Mouse (Mus musculus): ENCODE results near the gene Gm45015.
A peak's percentile ranks its signal among the peaks of the same experiment; 100 is the strongest.
"Not testable (repeated sequence)": the region's sequence is repeated elsewhere in the genome, so short reads cannot be mapped to it uniquely, and the experiment has no call there.

Gene Gm45015

GRCm38 (mm10) chrX:73336740-73337139, at the start of gene Gm45015:
Gene Gm45015 (minus strand): TSS chrX:73336840.
- ATAC-seq (ENCODE audit: insufficient number of reproducible peaks, low FRiP score, low TSS enrichment), result no peak

GRCm38 (mm10) chrX:73384924-73385323, 48.3 kb upstream of the Gm45015 start:
- no peak for ATAC-seq (ENCODE audit: insufficient number of reproducible peaks, low FRiP score, low TSS enrichment)

- no peak for ATAC-seq (ENCODE audit: insufficient number of reproducible peaks, low FRiP score, low TSS enrichment)
These were observed 47.8 kb upstream of the Gm45015 start for GRCm38 (mm10) chrX:73384419-73384818.

- ATAC-seq (ENCODE audit: insufficient number of reproducible peaks, low FRiP score, low TSS enrichment), result no peak
These were observed 26.7 kb upstream of the Gm45015 start for GRCm38 (mm10) chrX:73363291-73363690.

- no peak for ATAC-seq (ENCODE audit: insufficient number of reproducible peaks, low FRiP score, low TSS enrichment)
These were observed 20.1 kb upstream of the Gm45015 start for GRCm38 (mm10) chrX:73356719-73357118.

- ATAC-seq (ENCODE audit: insufficient number of reproducible peaks, low FRiP score, low TSS enrichment), result no peak
These were observed 19.5 kb upstream of the Gm45015 start for GRCm38 (mm10) chrX:73356163-73356562.

GRCm38 (mm10) chrX:73344346-73344745, 7.7 kb upstream of the Gm45015 start:
- no peak for ATAC-seq (ENCODE audit: insufficient number of reproducible peaks, low FRiP score, low TSS enrichment)

- ATAC-seq (ENCODE audit: insufficient number of reproducible peaks, low FRiP score, low TSS enrichment), result no peak
These were observed 7.2 kb upstream of the Gm45015 start for GRCm38 (mm10) chrX:73343802-73344201.

GRCm38 (mm10) chrX:73342941-73343735, 6.5 kb upstream of the Gm45015 start:
- ATAC-seq (ENCODE audit: insufficient number of reproducible peaks, low FRiP score, low TSS enrichment), result peak; percentile 36; the same call in 1 of the 2 replicates

GRCm38 (mm10) chrX:73342483-73342895, 5.8 kb upstream of the Gm45015 start, which contains the start of gene Zfp275:
Gene Zfp275 (plus strand): TSS chrX:73342621.
- ATAC-seq (ENCODE audit: insufficient number of reproducible peaks, low FRiP score, low TSS enrichment), result peak; percentile 91

- no peak for ATAC-seq (ENCODE audit: insufficient number of reproducible peaks, low FRiP score, low TSS enrichment)
These were observed 5.4 kb upstream of the Gm45015 start for GRCm38 (mm10) chrX:73342068-73342467.

GRCm38 (mm10) chrX:73341473-73341872, 4.8 kb upstream of the Gm45015 start:
- ATAC-seq (ENCODE audit: insufficient number of reproducible peaks, low FRiP score, low TSS enrichment), result no peak

- ATAC-seq (ENCODE audit: insufficient number of reproducible peaks, low FRiP score, low TSS enrichment), result no peak
These were observed 3.1 kb downstream of the Gm45015 start for GRCm38 (mm10) chrX:73333548-73333947.

- ATAC-seq (ENCODE audit: insufficient number of reproducible peaks, low FRiP score, low TSS enrichment), result no peak
These were observed 9.4 kb downstream of the Gm45015 start for GRCm38 (mm10) chrX:73327215-73327614.

- ATAC-seq (ENCODE audit: insufficient number of reproducible peaks, low FRiP score, low TSS enrichment), result no peak
These were observed 15.6 kb downstream of the Gm45015 start for GRCm38 (mm10) chrX:73321029-73321428.

- no peak for ATAC-seq (ENCODE audit: insufficient number of reproducible peaks, low FRiP score, low TSS enrichment)
These were observed 24.1 kb downstream of the Gm45015 start for GRCm38 (mm10) chrX:73312522-73312921.

GRCm38 (mm10) chrX:73295745-73296144, 40.9 kb downstream of the Gm45015 start:
- not testable (repeated sequence) for ATAC-seq (ENCODE audit: insufficient number of reproducible peaks, low FRiP score, low TSS enrichment)

GRCm38 (mm10) chrX:73292876-73293275, 43.8 kb downstream of the Gm45015 start, which contains the start of the genes Xlr5a and Xlr5c:
Gene Xlr5a (minus strand): TSS chrX:73292976.
Gene Xlr5c (minus strand): TSS chrX:73292976.
- ATAC-seq (ENCODE audit: insufficient number of reproducible peaks, low FRiP score, low TSS enrichment), result not testable (repeated sequence)
